Mouse (Mus musculus): ENCODE results near the gene Mars. TPM values are rescaled to one million over a fixed set of nuclear protein-coding genes. Genes with fewer than 3 reads are reported as not detected.

The Mars gene
- total and polyA plus RNA-seq, 3 experiments = 36.6 to 47.7 (median 42.6) TPM

DNA sequence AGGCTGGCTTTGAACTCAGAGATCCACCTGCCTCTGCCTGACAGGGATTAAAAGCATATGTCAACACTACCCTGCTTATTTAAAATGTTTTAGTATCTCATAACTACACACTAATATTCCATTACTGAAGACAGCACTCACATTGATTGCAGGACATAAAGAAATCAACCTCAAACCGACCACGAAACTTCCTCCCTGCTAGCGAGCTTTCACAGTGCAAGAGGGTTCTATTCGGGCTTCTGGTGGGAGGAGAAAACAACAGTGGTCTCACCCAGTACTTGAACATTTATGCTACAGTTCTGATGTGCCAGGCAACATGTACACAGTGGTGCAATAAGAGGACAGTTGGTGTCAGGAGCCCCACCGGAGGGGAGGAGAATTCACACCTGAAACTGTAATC lies 60.8 kb downstream of the Mars start:
- no peaks in the 10 kb centered on the region for H3K36me3 ChIP-seq (ENCODE audit: control insufficient read depth, insufficient read depth, low read length)
- H3K4me3 ChIP-seq = no peak overlapping the region
- intact Hi-C loops (cut with DNase I) = no loop called here
- TF ChIP-seq CTCF (IDR thresholded peaks at IDR 0.05) (no peak), POLR2A (IDR thresholded peaks at IDR 0.05; ENCODE audit: insufficient read depth, low read depth, low read length) (no peak)
- no peak for DNase-seq
- no peak overlapping the region for H3K27ac ChIP-seq
- H3K9ac ChIP-seq (ENCODE audit: low read depth, low read length) = no peak overlapping the region
- no peaks in the 10 kb centered on the region for H3K4me1 ChIP-seq (ENCODE audit: control insufficient read depth, insufficient read depth, low read length)
- WGBS = 75% methylated on average over 5 of the region's 5 CpGs
- H3K27me3 ChIP-seq (ENCODE audit: control insufficient read depth, insufficient read depth, low read length) = no peaks in the 10 kb centered on the region
- no peaks in the 10 kb centered on the region for H3K79me2 ChIP-seq (replicated peaks; ENCODE audit: control insufficient read depth, insufficient read depth, low read length)

Other genes starting within 250 kb of the Mars start
- gene Cdk4, start 248.3 kb downstream of the Mars start, total RNA-seq (2021) = 10 to 100 TPM; 77.8 to 83.0 TPM
- 110 and 139 TPM in 2 replicates for gene Cdk4, start 248.3 kb downstream of the Mars start, polyA plus RNA-seq (2012; rRNA removed)
- gene Tspan31, start 241.5 kb downstream of the Mars start, total RNA-seq (2021) = 10 to 100 TPM; 39.3 to 51.0 TPM
- 67.6 and 130 TPM in 2 replicates for gene Tspan31, start 241.5 kb downstream of the Mars start, polyA plus RNA-seq (2012; rRNA removed)
- 1 to 10 TPM; 5.0 to 5.5 TPM for gene Agap2, start 236.5 kb downstream of the Mars start, total RNA-seq (2021)
- gene Agap2, start 236.5 kb downstream of the Mars start, polyA plus RNA-seq (2012; rRNA removed) = 2.9 and 4.8 TPM in 2 replicates
- 10 to 100 TPM; 24.4 to 25.1 TPM for gene Os9, start 190.7 kb downstream of the Mars start, total RNA-seq (2021)
- gene Os9, start 190.7 kb downstream of the Mars start, polyA plus RNA-seq (2012; rRNA removed) = 25.6 and 26.4 TPM in 2 replicates
- gene B4galnt1, start 146.6 kb downstream of the Mars start, total RNA-seq (2021) = 1 to 10 TPM; 1.8 to 2.0 TPM
- gene B4galnt1, start 146.6 kb downstream of the Mars start, polyA plus RNA-seq (2012; rRNA removed) = 4.0 and 9.5 TPM in 2 replicates
- 10 to 100 TPM; 13.2 to 14.7 TPM for gene Slc26a10, start 131.1 kb downstream of the Mars start, total RNA-seq (2021)
- 40.5 and 68.0 TPM in 2 replicates for gene Slc26a10, start 131.1 kb downstream of the Mars start, polyA plus RNA-seq (2012; rRNA removed)
- gene Arhgef25, start 121.7 kb downstream of the Mars start, total RNA-seq (2021) = 10 to 100 TPM in 1 of 2 experiments, 1 to 10 TPM in 1; 9.8 to 10.1 TPM
- 17.4 and 18.2 TPM in 2 replicates for gene Arhgef25, start 121.7 kb downstream of the Mars start, polyA plus RNA-seq (2012; rRNA removed)
- 10 to 100 TPM; 23.7 to 24.2 TPM for gene Dtx3, start 116.1 kb downstream of the Mars start, total RNA-seq (2021)
- 92.6 and 102 TPM in 2 replicates for gene Dtx3, start 116.1 kb downstream of the Mars start, polyA plus RNA-seq (2012; rRNA removed)
- gene Pip4k2c, start 100.2 kb downstream of the Mars start, total RNA-seq (2021) = 10 to 100 TPM; 25.7 to 28.8 TPM
- 29.0 and 42.3 TPM in 2 replicates for gene Pip4k2c, start 100.2 kb downstream of the Mars start, polyA plus RNA-seq (2012; rRNA removed)
- under 1 TPM; 0.34 to 0.45 TPM for gene Kif5a, start 48.4 kb downstream of the Mars start, total RNA-seq (2021)
- gene Kif5a, start 48.4 kb downstream of the Mars start, polyA plus RNA-seq (2012; rRNA removed) = 1.3 and 2.2 TPM in 2 replicates
- 100 to 1,000 TPM; 123 to 135 TPM for gene Dctn2, start 45.4 kb downstream of the Mars start, total RNA-seq (2021)
- gene Dctn2, start 45.4 kb downstream of the Mars start, polyA plus RNA-seq (2012; rRNA removed) = 139 and 167 TPM in 2 replicates
- 10 to 100 TPM; 19.2 to 20.4 TPM for gene Mbd6, start 22.8 kb downstream of the Mars start, total RNA-seq (2021)
- gene Mbd6, start 22.8 kb downstream of the Mars start, polyA plus RNA-seq (2012; rRNA removed) = 15.8 and 22.3 TPM in 2 replicates
- gene Arhgap9, start 10.2 kb upstream of the Mars start, total RNA-seq (2021) = 1 to 10 TPM; 2.3 to 2.4 TPM
- 2.5 and 4.8 TPM in 2 replicates for gene Arhgap9, start 10.2 kb upstream of the Mars start, polyA plus RNA-seq (2012; rRNA removed)
- under 1 TPM; 0.91 to 0.96 TPM for gene Gli1, start 30.2 kb upstream of the Mars start, total RNA-seq (2021)
- 2.4 and 3.2 TPM in 2 replicates for gene Gli1, start 30.2 kb upstream of the Mars start, polyA plus RNA-seq (2012; rRNA removed)
- not detected for gene Inhbe, start 42.6 kb upstream of the Mars start, total RNA-seq (2021)
- not detected in 2 replicates for gene Inhbe, start 42.6 kb upstream of the Mars start, polyA plus RNA-seq (2012; rRNA removed)
- gene Inhbc, start 58.6 kb upstream of the Mars start, total RNA-seq (2021) = not detected
- 0.18 TPM in 1 of 2 replicates, not detected in the other for gene Inhbc, start 58.6 kb upstream of the Mars start, polyA plus RNA-seq (2012; rRNA removed)
- 100 to 1,000 TPM; 151 to 171 TPM for gene R3hdm2, start 68.5 kb upstream of the Mars start, total RNA-seq (2021)
- 120 and 154 TPM in 2 replicates for gene R3hdm2, start 68.5 kb upstream of the Mars start, polyA plus RNA-seq (2012; rRNA removed)
- 1 to 10 TPM in 1 of 2 experiments, under 1 TPM in 1; 0.21 to 1.2 TPM for gene Stac3, start 189.9 kb upstream of the Mars start, total RNA-seq (2021)
- gene Stac3, start 189.9 kb upstream of the Mars start, polyA plus RNA-seq (2012; rRNA removed) = 0.86 and 1.7 TPM in 2 replicates
- gene Ndufa4l2, start 203.2 kb upstream of the Mars start, total RNA-seq (2021) = 10 to 100 TPM; 20.1 to 27.9 TPM
- 45.1 and 64.4 TPM in 2 replicates for gene Ndufa4l2, start 203.2 kb upstream of the Mars start, polyA plus RNA-seq (2012; rRNA removed)
- 10 to 100 TPM; 42.6 to 43.4 TPM for gene Shmt2, start 210.7 kb upstream of the Mars start, total RNA-seq (2021)
- 60.9 and 67.0 TPM in 2 replicates for gene Shmt2, start 210.7 kb upstream of the Mars start, polyA plus RNA-seq (2012; rRNA removed)
- under 1 TPM; 0.34 to 0.68 TPM for gene Nxph4, start 222.8 kb upstream of the Mars start, total RNA-seq (2021)
- gene Nxph4, start 222.8 kb upstream of the Mars start, polyA plus RNA-seq (2012; rRNA removed) = 0.39 and 0.41 TPM in 2 replicates